Mouse (Mus musculus): ENCODE measurements around the gene Tbc1d10a. TPM values are rescaled to one million over a fixed set of nuclear protein-coding genes. Genes with fewer than 3 reads are reported as not detected.

Tbc1d10a gene
- total and polyA plus RNA-seq, 2 experiments from 2014 or later, result 33.1 to 42.0 TPM

GRCm38 (mm10) chr11:4195597-4196031 lies 9.0 kb downstream of the Tbc1d10a start:
- TF ChIP-seq CTCF (IDR thresholded peaks at IDR 0.05; ENCODE audit: low read depth), result no peak
- H3K4me2 ChIP-seq (ENCODE audit: low read depth), result no peak overlapping the region
- H3K4me3 ChIP-seq (ENCODE audit: low read depth, low read length), result no peak overlapping the region
- H3K9ac ChIP-seq, result no peak overlapping the region
- no peaks in the 10 kb centered on the region for H3K9me3 ChIP-seq (ENCODE audit: low read length)
- H3K27ac ChIP-seq (ENCODE audit: low read depth, low read length), result no peak overlapping the region
- DNase-seq (no peak), ATAC-seq (no peak)
- WGBS, result 89% methylated on average over 3 of the region's 3 CpGs
- no peaks in the 10 kb centered on the region for H3K27me3 ChIP-seq (ENCODE audit: insufficient read depth, low read length)
- no peaks in the 10 kb centered on the region for H3K36me3 ChIP-seq (ENCODE audit: insufficient read depth)
- no peaks in the 10 kb centered on the region for H3K4me1 ChIP-seq (ENCODE audit: insufficient read depth)

- H3K9ac ChIP-seq, result no peak overlapping the region
- H3K4me1 ChIP-seq (ENCODE audit: insufficient read depth), result no peaks in the 10 kb centered on the region
- no peak overlapping the region for H3K4me3 ChIP-seq (ENCODE audit: low read depth, low read length)
- no peak for DNase-seq
- WGBS, result 85% methylated on average over 8 of the region's 8 CpGs
- H3K4me2 ChIP-seq (ENCODE audit: low read depth), result no peak overlapping the region
- no peaks in the 10 kb centered on the region for H3K27me3 ChIP-seq (ENCODE audit: insufficient read depth, low read length)
- no peak overlapping the region for H3K27ac ChIP-seq (ENCODE audit: low read depth, low read length)
- no peak for ATAC-seq
- no peaks in the 10 kb centered on the region for H3K9me3 ChIP-seq (ENCODE audit: low read length)
- H3K36me3 ChIP-seq (ENCODE audit: insufficient read depth), result no peaks in the 10 kb centered on the region
- TF ChIP-seq CTCF (IDR thresholded peaks at IDR 0.05; ENCODE audit: low read depth), result no peak
Measured at GRCm38 (mm10) chr11:4196636-4197035, 10.0 kb downstream of the Tbc1d10a start.

- Histone ChIP-seq H3K4me2 (ENCODE audit: low read depth) (no peak overlapping the region), H3K9ac (no peak overlapping the region), H3K4me3 (ENCODE audit: low read depth, low read length) (no peak overlapping the region), H3K27ac (ENCODE audit: low read depth, low read length) (no peak overlapping the region), H3K27me3 (ENCODE audit: insufficient read depth, low read length) (no peaks in the 10 kb centered on the region), H3K9me3 (ENCODE audit: low read length) (no peaks in the 10 kb centered on the region), H3K36me3 (ENCODE audit: insufficient read depth) (no peaks in the 10 kb centered on the region), H3K4me1 (ENCODE audit: insufficient read depth) (no peaks in the 10 kb centered on the region)
- WGBS, result 72% methylated on average over 1 of the region's 1 CpGs
- ATAC-seq (no peak; the same call in 1 of the 2 replicates), DNase-seq (no peak)
- no peak for TF ChIP-seq CTCF (IDR thresholded peaks at IDR 0.05; ENCODE audit: low read depth)
Measured at GRCm38 (mm10) chr11:4197691-4198090, 11.1 kb downstream of the Tbc1d10a start.

GRCm38 (mm10) chr11:4201981-4202700 lies 15.6 kb downstream of the Tbc1d10a start:
- no peak for ATAC-seq

GRCm38 (mm10) chr11:4202995-4203704 lies 16.6 kb downstream of the Tbc1d10a start:
- Histone ChIP-seq H3K4me1 (ENCODE audit: insufficient read depth) (no peaks in the 10 kb centered on the region), H3K27me3 (ENCODE audit: insufficient read depth, low read length) (no peaks in the 10 kb centered on the region), H3K36me3 (ENCODE audit: insufficient read depth) (peaks cover 21% of the 10 kb centered on the region), H3K4me3 (ENCODE audit: low read depth, low read length) (no peak overlapping the region), H3K27ac (ENCODE audit: low read depth, low read length) (no peak overlapping the region), H3K9me3 (ENCODE audit: low read length) (no peaks in the 10 kb centered on the region), H3K4me2 (ENCODE audit: low read depth) (no peak overlapping the region), H3K9ac (no peak overlapping the region)
- ATAC-seq, result no peak
- WGBS, result 82% methylated on average over 12 of the region's 12 CpGs
- no peak for TF ChIP-seq CTCF (IDR thresholded peaks at IDR 0.05; ENCODE audit: low read depth)
- DNase-seq, result no peak

More at GRCm38 (mm10) chr11:4201981-4202700, 15.6 kb downstream of the Tbc1d10a start:
- Histone ChIP-seq H3K27me3 (ENCODE audit: insufficient read depth, low read length) (no peaks in the 10 kb centered on the region), H3K4me2 (ENCODE audit: low read depth) (no peak overlapping the region), H3K9me3 (ENCODE audit: low read length) (no peaks in the 10 kb centered on the region), H3K36me3 (ENCODE audit: insufficient read depth) (peaks cover 10% of the 10 kb centered on the region), H3K9ac (no peak overlapping the region), H3K27ac (ENCODE audit: low read depth, low read length) (no peak overlapping the region), H3K4me1 (ENCODE audit: insufficient read depth) (no peaks in the 10 kb centered on the region), H3K4me3 (ENCODE audit: low read depth, low read length) (no peak overlapping the region)
- WGBS, result 59% methylated on average over 11 of the region's 11 CpGs
- peak; percentile 10; the same call in 1 of the 2 replicates for TF ChIP-seq CTCF (IDR thresholded peaks at IDR 0.05; ENCODE audit: low read depth)
- no peak for DNase-seq

GRCm38 (mm10) chr11:4203705-4204074 lies 17.1 kb downstream of the Tbc1d10a start:
- no peak overlapping the region for H3K9ac ChIP-seq
- no peak overlapping the region for H3K4me3 ChIP-seq (ENCODE audit: low read depth, low read length)
- peak; percentile 25; the same call in 1 of the 2 replicates for ATAC-seq

GRCm38 (mm10) chr11:4205097-4205655 lies 18.6 kb downstream of the Tbc1d10a start:
- H3K27ac ChIP-seq (ENCODE audit: low read depth, low read length), result no peak overlapping the region
- no peaks in the 10 kb centered on the region for H3K9me3 ChIP-seq (ENCODE audit: low read length)
- H3K4me2 ChIP-seq (ENCODE audit: low read depth), result no peak overlapping the region
- no peak overlapping the region for H3K9ac ChIP-seq
- H3K4me3 ChIP-seq (ENCODE audit: low read depth, low read length), result no peak overlapping the region
- no peaks in the 10 kb centered on the region for H3K27me3 ChIP-seq (ENCODE audit: insufficient read depth, low read length)
- no peaks in the 10 kb centered on the region for H3K4me1 ChIP-seq (ENCODE audit: insufficient read depth)
- peaks cover 37% of the 10 kb centered on the region for H3K36me3 ChIP-seq (ENCODE audit: insufficient read depth)
- no peak for TF ChIP-seq CTCF (IDR thresholded peaks at IDR 0.05; ENCODE audit: low read depth)
- 88% methylated on average over 5 of the region's 5 CpGs for WGBS
- no peak for DNase-seq
- ATAC-seq, result no peak

More at GRCm38 (mm10) chr11:4203705-4204074, 17.1 kb downstream of the Tbc1d10a start:
- TF ChIP-seq CTCF (IDR thresholded peaks at IDR 0.05; ENCODE audit: low read depth), result no peak
- WGBS, result 45% methylated on average over 2 of the region's 2 CpGs
- no peaks in the 10 kb centered on the region for H3K4me1 ChIP-seq (ENCODE audit: insufficient read depth)
- H3K27me3 ChIP-seq (ENCODE audit: insufficient read depth, low read length), result no peaks in the 10 kb centered on the region
- H3K27ac ChIP-seq (ENCODE audit: low read depth, low read length), result no peak overlapping the region
- DNase-seq, result no peak
- H3K4me2 ChIP-seq (ENCODE audit: low read depth), result no peak overlapping the region
- peaks cover 25% of the 10 kb centered on the region for H3K36me3 ChIP-seq (ENCODE audit: insufficient read depth)
- no peaks in the 10 kb centered on the region for H3K9me3 ChIP-seq (ENCODE audit: low read length)

Data from forebrain, postnatal 0 days (tissue).